Mouse (Mus musculus) G1E (cell line): ENCODE data around the gene Cmc1. TPM values are rescaled to one million over a fixed set of nuclear protein-coding genes. Genes with fewer than 3 reads are reported as not detected.
"Not testable (repeated sequence)": the region's sequence is repeated elsewhere in the genome, so short reads cannot be mapped to it uniquely, and the experiment has no call there.

Experiments
- ATAC-seq: 2 replicates; pipeline ENCODE4 v1.8.0; 2016; ENCODE audit warnings: mild to moderate bottlenecking; ENCODE audit not compliant: insufficient number of reproducible peaks, poor library complexity, low FRiP score, severe bottlenecking; ENCODE audit errors: extremely low read depth
- DNase-seq: peaks from one replicate; pipeline ENCODE4 v3.0.0; 2012; ENCODE audit warnings: low spot score
- H3K27me3 ChIP-seq: 2 replicates; pipeline ENCODE4 v1.6.1; 2012; ENCODE audit warnings: mild to moderate bottlenecking, low read length, inconsistent platforms; ENCODE audit not compliant: insufficient read depth
- H3K36me3 ChIP-seq: replicated peaks from 2 replicates; pipeline ENCODE3; 2012; ENCODE audit warnings: mild to moderate bottlenecking, inconsistent platforms
- H3K4me1 ChIP-seq: 2 replicates; pipeline ENCODE4 v1.6.1; 2012; ENCODE audit warnings: low read depth, low read length, inconsistent platforms, mixed read lengths; ENCODE audit not compliant: insufficient read depth
- H3K4me3 ChIP-seq: 2 replicates; pipeline ENCODE4 v1.5.1; 2012; ENCODE audit warnings: low read depth, mild to moderate bottlenecking, inconsistent platforms, low read length, moderate library complexity, mixed read lengths
- H3K9me3 ChIP-seq: replicated peaks from 2 replicates; pipeline ENCODE4 v1.6.1; 2012; ENCODE audit warnings: inconsistent platforms
- CTCF ChIP-seq: IDR thresholded peaks from 2 replicates; pipeline ENCODE4 v1.5.1; 2012; ENCODE audit warnings: low read depth, low read length, inconsistent platforms, mixed read lengths
- GATA1 ChIP-seq: IDR thresholded peaks from 2 replicates; pipeline ENCODE4 v1.6.1; 2012; ENCODE audit warnings: borderline replicate concordance, low read length, inconsistent platforms, mixed read lengths
- GATA2 ChIP-seq: IDR thresholded peaks from 2 replicates; pipeline ENCODE4 v1.6.1; 2012; ENCODE audit warnings: low read depth, low read length, inconsistent platforms, borderline replicate concordance
- POLR2AphosphoS5 ChIP-seq: IDR thresholded peaks from 2 replicates; pipeline ENCODE4 v1.6.1; 2012; ENCODE audit warnings: low read depth, low read length, inconsistent platforms; ENCODE audit not compliant: insufficient replicate concordance
- TAL1 ChIP-seq: conservative IDR thresholded peaks from 2 replicates; pipeline ENCODE4 v1.6.1; 2012; ENCODE audit warnings: low read depth, low read length, inconsistent platforms, mixed read lengths
- polyA plus RNA-seq: library from polyadenylated mRNA; stranded (reverse); fragments of >175 nt; gene quantifications from 2 replicates; pipeline ENCODE4 v1.2.3, GENCODE M21; 2012
- total RNA-seq, 2 experiments: library from RNA; stranded (forward) in 1 of 2; stranded (reverse) in 1 of 2; fragments of 200-1000 nt in 1 of 2; fragments of >200 nt in 1 of 2; fragmentation: Nextera tagmentation in 1 of 2; gene quantifications; 2 replicates each; pipeline ENCODE4 v1.2.3; 2014 to 2017

Cmc1 gene
- total and polyA plus RNA-seq, 3 experiments = 6.6 to 88.9 (median 68.6) TPM

- peaks cover 42% of the 10 kb centered on the region for H3K36me3 ChIP-seq
- no peaks in the 10 kb centered on the region for H3K27me3 ChIP-seq
- TF ChIP-seq POLR2AphosphoS5 = no peak
- TF ChIP-seq CTCF = no peak
- TF ChIP-seq GATA1 = no peak
- no peaks in the 10 kb centered on the region for H3K9me3 ChIP-seq
- H3K4me1 ChIP-seq = peaks cover 46% of the 10 kb centered on the region
- DNase-seq (no peak), ATAC-seq (no peak)
- H3K4me3 ChIP-seq = peak overlapping the region; percentile 87
Measured at GRCm38 (mm10) chr9:118151221-118151507, 1.2 kb upstream of the Cmc1 start.

- TF ChIP-seq CTCF (no peak), POLR2AphosphoS5 (no peak), TAL1 (no peak), GATA2 (no peak), GATA1 (no peak)
- ATAC-seq = peak; percentile 29
- H3K4me3 ChIP-seq = peak overlapping the region; percentile 87
Measured at GRCm38 (mm10) chr9:118150429-118151220, 648 bp upstream of the Cmc1 start.

DNA sequence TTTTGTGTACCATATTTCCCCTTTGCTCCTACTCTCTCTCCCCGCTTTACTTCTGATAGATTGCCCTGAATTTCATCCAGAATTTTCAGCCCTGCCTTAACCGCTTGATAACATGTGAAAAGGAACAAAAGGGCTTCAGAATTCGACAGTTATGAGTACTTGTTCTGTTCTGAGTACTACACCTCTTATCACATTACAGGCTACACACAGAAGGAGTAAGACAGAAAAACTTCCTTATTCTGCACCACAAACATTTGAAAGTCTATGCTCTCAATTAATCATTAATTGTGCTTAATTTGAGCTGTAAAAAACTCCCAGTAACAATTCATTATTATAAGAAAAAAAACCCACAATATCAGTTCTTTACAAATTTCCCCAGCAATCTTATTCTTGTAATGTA lies 9.6 kb downstream of the Cmc1 start:
- H3K4me3 ChIP-seq, DNase-seq, H3K27me3 ChIP-seq, ATAC-seq, H3K9me3 ChIP-seq: not testable (repeated sequence)
- peaks cover 56% of the 10 kb centered on the region for H3K36me3 ChIP-seq
- H3K4me1 ChIP-seq = peaks cover 12% of the 10 kb centered on the region; the same call in 1 of the 2 replicates

More at GRCm38 (mm10) chr9:118150429-118151220, 648 bp upstream of the Cmc1 start:
- H3K4me1 ChIP-seq = peaks cover 46% of the 10 kb centered on the region
- DNase-seq = peak; percentile 5
- H3K36me3 ChIP-seq = peaks cover 37% of the 10 kb centered on the region
- H3K27me3 ChIP-seq = no peaks in the 10 kb centered on the region
- H3K9me3 ChIP-seq = no peaks in the 10 kb centered on the region

- TF ChIP-seq POLR2AphosphoS5 = no peak
- TF ChIP-seq GATA1 = no peak
- TF ChIP-seq TAL1 = no peak
- TF ChIP-seq GATA2 = no peak
- no peak for TF ChIP-seq CTCF
- H3K27me3 ChIP-seq = no peaks in the 10 kb centered on the region
- H3K4me3 ChIP-seq = no peak overlapping the region
- no peaks in the 10 kb centered on the region for H3K9me3 ChIP-seq
- no peaks in the 10 kb centered on the region for H3K4me1 ChIP-seq
- peaks cover 45% of the 10 kb centered on the region for H3K36me3 ChIP-seq
- DNase-seq = no peak
- ATAC-seq = no peak
Measured at GRCm38 (mm10) chr9:118110360-118110710, 39.6 kb downstream of the Cmc1 start.

GRCm38 (mm10) chr9:118109697-118110359 lies 40.1 kb downstream of the Cmc1 start:
- DNase-seq (no peak), ATAC-seq (no peak)
- no peak for TF ChIP-seq GATA2
- no peak for TF ChIP-seq GATA1
- TF ChIP-seq CTCF = no peak
- no peak for TF ChIP-seq POLR2AphosphoS5
- no peak for TF ChIP-seq TAL1

DNA sequence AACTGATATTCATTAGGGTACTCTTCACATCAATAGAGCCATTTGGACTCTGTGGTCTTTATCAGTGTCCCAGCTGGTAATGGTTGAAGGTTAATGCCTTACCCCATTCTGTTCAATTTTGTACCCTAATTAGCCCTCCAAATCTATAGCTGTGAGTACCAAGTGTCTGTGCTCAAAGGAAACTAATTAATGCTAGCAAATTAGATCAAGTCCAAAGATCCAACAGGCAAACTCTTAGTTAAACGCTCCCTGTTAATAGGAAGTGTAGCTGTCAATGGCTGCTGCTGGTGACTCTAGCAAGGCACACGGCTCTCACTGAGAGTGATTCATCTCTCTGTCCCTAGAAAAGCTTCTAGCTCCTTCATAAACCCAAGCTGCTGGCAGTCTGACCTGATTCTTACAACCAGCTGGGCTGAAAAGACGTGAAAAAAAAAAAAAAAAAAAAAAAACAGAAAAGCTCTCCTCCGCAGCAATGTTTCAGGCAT lies 41.4 kb downstream of the Cmc1 start:
- TF ChIP-seq GATA1 = no peak
- no peak for TF ChIP-seq POLR2AphosphoS5
- TF ChIP-seq GATA2 = no peak
- TF ChIP-seq CTCF = no peak
- no peak for TF ChIP-seq TAL1
- Histone ChIP-seq H3K4me1 (no peaks in the 10 kb centered on the region), H3K4me3 (no peak overlapping the region), H3K36me3 (peaks cover 48% of the 10 kb centered on the region), H3K9me3 (no peaks in the 10 kb centered on the region), H3K27me3 (no peaks in the 10 kb centered on the region)
- ATAC-seq (no peak), DNase-seq (no peak)

More at GRCm38 (mm10) chr9:118109697-118110359, 40.1 kb downstream of the Cmc1 start:
- no peaks in the 10 kb centered on the region for H3K4me1 ChIP-seq
- H3K36me3 ChIP-seq = peaks cover 43% of the 10 kb centered on the region
- no peak overlapping the region for H3K4me3 ChIP-seq
- no peaks in the 10 kb centered on the region for H3K27me3 ChIP-seq
- no peaks in the 10 kb centered on the region for H3K9me3 ChIP-seq
